Comparison of ENCODE assay signal across 8 mouse cellular contexts in the genomic region with DNA sequence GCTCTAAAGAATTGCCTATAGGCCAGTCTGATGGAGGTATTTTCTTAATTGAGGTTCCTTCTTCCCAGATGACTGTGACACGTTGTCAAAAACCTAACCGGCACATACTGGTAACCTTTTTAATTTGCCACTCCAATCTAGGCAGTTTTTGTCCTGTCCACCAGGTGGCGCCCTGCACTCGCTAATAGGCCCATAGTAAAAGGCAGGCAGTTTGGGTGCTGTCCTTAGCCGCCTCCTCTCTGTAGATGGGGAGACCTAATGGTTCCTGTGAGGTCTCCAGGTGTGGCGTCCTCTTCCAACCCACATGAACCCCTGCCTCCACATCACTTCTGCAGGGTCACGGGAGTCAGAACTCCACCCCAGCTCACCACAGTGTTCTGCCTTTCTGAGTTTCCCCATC. TPM values are rescaled to one million over a fixed set of nuclear protein-coding genes. Genes with fewer than 3 reads are reported as not detected.
A peak's percentile ranks its signal among the peaks of the same experiment; 100 is the strongest.
DNase-seq lines count a peak whose midpoint lies in the region; ATAC-seq and TF ChIP-seq lines count a peak whose summit lies in the region.

No protein-coding gene starts in this region.

- no peaks in the 10 kb centered on the region for H3K27me3 ChIP-seq in kidney, postnatal 0 days (ENCODE audit: insufficient read depth, low read length)
- H3K27me3 ChIP-seq in liver, embryonic 13.5 days: no peaks in the 10 kb centered on the region; the same call in 1 of the 2 replicates
- H3K27me3 ChIP-seq in neural tube, embryonic 15.5 days (replicated peaks): 0 out of 2 replicates have a peak, but pooled peaks cover 9% of the 10 kb centered on the region

- H3K36me3 ChIP-seq in kidney, postnatal 0 days (ENCODE audit: insufficient read depth, low read length): no peaks in the 10 kb centered on the region
- no peaks in the 10 kb centered on the region for H3K36me3 ChIP-seq in liver, embryonic 13.5 days
- H3K36me3 ChIP-seq in neural tube, embryonic 15.5 days: no peaks in the 10 kb centered on the region

- no peak overlapping the region for H3K9ac ChIP-seq in kidney, postnatal 0 days (ENCODE audit: low read depth, low read length)
- H3K9ac ChIP-seq in liver, embryonic 13.5 days: no peak overlapping the region
- H3K9ac ChIP-seq in neural tube, embryonic 15.5 days (replicated peaks): no peak overlapping the region

- TF ChIP-seq CTCF in kidney, postnatal 0 days (IDR thresholded peaks at IDR 0.05; ENCODE audit: low read depth): peak; percentile 98

- WGBS in kidney, postnatal 0 days: 7% methylated on average over 7 of the region's 7 CpGs
- 7% methylated on average over 7 of the region's 7 CpGs for WGBS in liver, embryonic 13.5 days (ENCODE audit: insufficient replicate concordance)
- WGBS in neural tube, embryonic 15.5 days: 7% methylated on average over 7 of the region's 7 CpGs

- DNase-seq in B cell, adult 2 months: peak; percentile 89 to 91
- DNase-seq in cerebellum, postnatal 36 days: peak; percentile 87 to 93
- peak; percentile 68 to 75 for DNase-seq in gastrocnemius, adult 8-10 months (ENCODE audit: low spot score in 2 of 2)
- DNase-seq in kidney, postnatal 0 days (ENCODE audit: low spot score): peak; percentile 85
- DNase-seq in liver, embryonic 13.5 days: peak; percentile 47
- peak; percentile 68 for DNase-seq in testis, postnatal 14 days (ENCODE audit: low spot score)

- H3K4me2 ChIP-seq in kidney, postnatal 0 days (ENCODE audit: low read length): no peak overlapping the region
- no peak overlapping the region for H3K4me2 ChIP-seq in liver, embryonic 13.5 days
- H3K4me2 ChIP-seq in neural tube, embryonic 15.5 days: no peak overlapping the region

- no peak overlapping the region for H3K27ac ChIP-seq in kidney, postnatal 0 days
- H3K27ac ChIP-seq in liver, embryonic 13.5 days: no peak overlapping the region
- no peak overlapping the region for H3K27ac ChIP-seq in neural tube, embryonic 15.5 days (replicated peaks)

- H3K9me3 ChIP-seq in kidney, postnatal 0 days (replicated peaks; ENCODE audit: low read length): no peaks in the 10 kb centered on the region
- H3K9me3 ChIP-seq in liver, embryonic 13.5 days (replicated peaks): no peaks in the 10 kb centered on the region
- no peaks in the 10 kb centered on the region for H3K9me3 ChIP-seq in neural tube, embryonic 15.5 days (replicated peaks)

- H3K4me3 ChIP-seq in kidney, postnatal 0 days (replicated peaks; ENCODE audit: low read depth, low read length): no peak overlapping the region
- H3K4me3 ChIP-seq in liver, embryonic 13.5 days (replicated peaks): no peak overlapping the region
- H3K4me3 ChIP-seq in neural tube, embryonic 15.5 days (replicated peaks): no peak overlapping the region

- no peaks in the 10 kb centered on the region for H3K4me1 ChIP-seq in kidney, postnatal 0 days (replicated peaks; ENCODE audit: insufficient read depth, low read length)
- H3K4me1 ChIP-seq in liver, embryonic 13.5 days (replicated peaks): peaks cover 15% of the 10 kb centered on the region
- H3K4me1 ChIP-seq in neural tube, embryonic 15.5 days: no peaks in the 10 kb centered on the region

- ATAC-seq in activated CD4-positive, CD25-positive, alpha-beta regulatory T cell, adult 4 months: peak; percentile 40
- 0 out of 2 replicates have a peak, but pooled peaks have one; percentile 30 for ATAC-seq in kidney, postnatal 0 days (replicated peaks; ENCODE audit: low FRiP score, low read depth)
- 0 out of 2 replicates have a peak, but pooled peaks have one; percentile 31 for ATAC-seq in liver, embryonic 13.5 days (ENCODE audit: low read depth)
- 0 out of 2 replicates have a peak, but pooled peaks have one; percentile 36 for ATAC-seq in neural tube, embryonic 15.5 days (ENCODE audit: low FRiP score)

RNA-seq across cellular contexts. Expression of a gene that starts 18.7 kb away (rescaled TPM):
- under 1 TPM in 1 of 2 experiments, not detected in 1; 0.09 TPM for polyA plus RNA-seq in activated CD4-positive, CD25-positive, alpha-beta regulatory T cell, adult 4 months (2017; shearing (Covaris generic))
- total RNA-seq in gastrocnemius, adult 8-10 months (2022): 10 to 100 TPM; 10.5 to 19.6 (median 14.7) TPM
- polyA plus RNA-seq in kidney, postnatal 0 days (2015; fragmentation: Nextera tagmentation; extraction: Ambion mirVana): 10.9 and 12.0 TPM in 2 replicates
- polyA plus RNA-seq in liver, embryonic 13.5 days (2015; fragmentation: Nextera tagmentation; extraction: Ambion mirVana): 7.5 and 10.3 TPM in 2 replicates
- polyA plus RNA-seq in neural tube, embryonic 15.5 days (2015; fragmentation: Nextera tagmentation; extraction: Ambion mirVana): 1.5 and 2.0 TPM in 2 replicates
